Mouse (Mus musculus) C2C12 (cell line): ENCODE results near the gene Gm30083.

Source experiments
- CEBPB ChIP-seq: IDR thresholded peaks from one replicate; pipeline ENCODE4 v1.6.1; 2011; ENCODE audit warnings: low read depth, mild to moderate bottlenecking, control low read depth, moderate library complexity
- CTCF ChIP-seq: IDR thresholded peaks from one replicate; pipeline ENCODE4 v1.5.1; 2011; ENCODE audit not compliant: control insufficient read depth, insufficient read depth, insufficient read length
- FOSL1 ChIP-seq: IDR thresholded peaks from one replicate; pipeline ENCODE4 v1.8.0; 2011; ENCODE audit warnings: mild to moderate bottlenecking, low read length; ENCODE audit not compliant: poor library complexity, insufficient read depth, severe bottlenecking
- MAX ChIP-seq: IDR thresholded peaks from one replicate; pipeline ENCODE4 v1.6.1; 2011; ENCODE audit warnings: mild to moderate bottlenecking, control low read depth
- USF1 ChIP-seq: IDR thresholded peaks from one replicate; pipeline ENCODE4 v1.6.1; 2011; ENCODE audit warnings: low read depth, mild to moderate bottlenecking, control low read depth, moderate library complexity

DNA sequence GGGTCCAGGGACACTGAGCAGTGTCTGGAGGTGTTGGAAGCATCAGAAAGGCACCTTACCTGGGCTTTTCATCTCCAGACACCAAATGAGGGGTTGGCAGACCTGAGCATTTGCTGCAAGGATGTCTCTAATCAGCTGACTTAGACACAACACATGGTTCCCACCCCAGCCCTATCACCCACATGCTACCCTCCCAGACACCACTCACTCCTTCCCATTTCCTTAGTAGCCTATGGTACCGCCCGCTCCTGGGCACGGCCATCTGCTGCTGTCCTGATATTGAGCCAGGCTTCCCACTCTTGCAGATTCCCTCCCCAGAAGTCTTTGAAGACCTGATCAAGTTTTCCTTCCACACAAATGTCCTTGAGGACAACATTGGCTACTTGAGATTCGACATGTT is 56.8 kb downstream of the Gm30083 start:
- no peak for TF ChIP-seq CTCF
- TF ChIP-seq MAX, result no peak
- TF ChIP-seq CEBPB, result no peak
- TF ChIP-seq USF1, result no peak
- TF ChIP-seq FOSL1, result no peak
